Comparison of ENCODE assay signal across 23 mouse cellular contexts in genomic region chrX:158808526-158809144, GRCm38 (mm10).
DNase-seq lines count a peak whose midpoint lies in the region; ATAC-seq lines count a peak whose summit lies in the region.
"Had no signal": no experiment of that assay in that cellular context is flagged by ENCODE, and none has a peak within 500 bp of the region (broad histone marks: within the 10 kb centered on the region; RNA-seq: fewer than 3 reads in every experiment).

No protein-coding gene starts in this region.

- intact Hi-C loops in left cerebral cortex, postnatal 4 days (cut with DNase I) = no loop called here
- intact Hi-C loops in left cerebral cortex, postnatal 10 days (cut with DNase I) = no loop called here

- no peak overlapping the region for H3K9ac ChIP-seq in forebrain, embryonic 16.5 days (replicated peaks; ENCODE audit: low read depth, low read length)
- H3K9ac ChIP-seq: embryonic facial prominence, embryonic 15.5 days; heart, embryonic 13.5 days; kidney, embryonic 15.5 days had no signal

- H3K4me1 ChIP-seq in forebrain, embryonic 16.5 days (replicated peaks; ENCODE audit: control insufficient read depth, insufficient read depth, low read length) = no peaks in the 10 kb centered on the region
- H3K4me1 ChIP-seq: embryonic facial prominence, embryonic 15.5 days; forebrain, embryonic 10.5 days; heart, embryonic 13.5 days; kidney, embryonic 15.5 days had no signal

- H3K27ac ChIP-seq in forebrain, embryonic 16.5 days (ENCODE audit: low read length) = no peak overlapping the region
- H3K27ac ChIP-seq: embryonic facial prominence, embryonic 15.5 days; forebrain, embryonic 10.5 days; heart, embryonic 13.5 days; kidney, embryonic 15.5 days had no signal

- no peak overlapping the region for H3K4me2 ChIP-seq in forebrain, embryonic 16.5 days (ENCODE audit: low read length)
- H3K4me2 ChIP-seq: embryonic facial prominence, embryonic 15.5 days; heart, embryonic 13.5 days; kidney, embryonic 15.5 days had no signal

- no peaks in the 10 kb centered on the region for H3K9me3 ChIP-seq in forebrain, embryonic 16.5 days (ENCODE audit: control insufficient read depth, low read length)
- H3K9me3 ChIP-seq: embryonic facial prominence, embryonic 15.5 days; forebrain, embryonic 10.5 days; heart, embryonic 13.5 days; kidney, embryonic 15.5 days had no signal

- WGBS in forebrain, embryonic 16.5 days = 82% methylated on average over 6 of the region's 6 CpGs

- peak; percentile 36 for DNase-seq in left cerebral cortex, postnatal 4 days
- no peak for DNase-seq in left cerebral cortex, postnatal 10 days (ENCODE audit: extremely low spot score in 1 of 2, low spot score in 2 of 2)
- peak; percentile 91 for DNase-seq in cerebellum, adult 11-12 months
- peak; percentile 94 for DNase-seq in cerebellum, adult 9-10 months
- peak; percentile 79 to 86 for DNase-seq in cerebellum, postnatal 25 days
- DNase-seq in thymus, postnatal 25 days = no peak
- DNase-seq in lung, postnatal 36 days = no peak
- DNase-seq: adrenal gland, adult 2 months; adrenal gland, postnatal 25 days; embryo, embryonic 11 days; gastrocnemius, postnatal 10 days; heart, postnatal 36 days; kidney, adult 18-20 months had no signal

- no peaks in the 10 kb centered on the region for H3K36me3 ChIP-seq in forebrain, embryonic 16.5 days (ENCODE audit: control insufficient read depth, insufficient read depth)
- H3K36me3 ChIP-seq: embryonic facial prominence, embryonic 15.5 days; forebrain, embryonic 10.5 days; heart, embryonic 13.5 days; kidney, embryonic 15.5 days had no signal

- ATAC-seq in forebrain, embryonic 16.5 days = no peak
- ATAC-seq: forebrain, embryonic 14.5 days; hindbrain, embryonic 16.5 days; Patski had no signal

- no peak overlapping the region for H3K4me3 ChIP-seq in forebrain, embryonic 16.5 days (replicated peaks; ENCODE audit: low read length)
- H3K4me3 ChIP-seq: embryonic facial prominence, embryonic 15.5 days; erythroblast, embryonic 14.5 days; forebrain, embryonic 10.5 days; heart, embryonic 13.5 days; kidney, embryonic 15.5 days had no signal

- no peaks in the 10 kb centered on the region for H3K27me3 ChIP-seq in forebrain, embryonic 16.5 days (replicated peaks; ENCODE audit: control insufficient read depth, insufficient read depth, low read length)
- H3K27me3 ChIP-seq: CH12.LX; embryonic facial prominence, embryonic 15.5 days; heart, embryonic 13.5 days; kidney, embryonic 15.5 days had no signal

Comparison
In these comparisons a context has a peak if more than half of its experiments do, and no peak if none do; other contexts are left out.
1. DNase-seq: peak in left cerebral cortex, postnatal 4 days (single experiment), cerebellum, adult 11-12 months (single experiment), cerebellum, adult 9-10 months (single experiment) and cerebellum, postnatal 25 days (2 of 2); none in left cerebral cortex, postnatal 10 days (0 of 2), thymus, postnatal 25 days (single experiment) and lung, postnatal 36 days (single experiment).